Mouse (Mus musculus): ENCODE results near the gene Cx3cl1.

DNA sequence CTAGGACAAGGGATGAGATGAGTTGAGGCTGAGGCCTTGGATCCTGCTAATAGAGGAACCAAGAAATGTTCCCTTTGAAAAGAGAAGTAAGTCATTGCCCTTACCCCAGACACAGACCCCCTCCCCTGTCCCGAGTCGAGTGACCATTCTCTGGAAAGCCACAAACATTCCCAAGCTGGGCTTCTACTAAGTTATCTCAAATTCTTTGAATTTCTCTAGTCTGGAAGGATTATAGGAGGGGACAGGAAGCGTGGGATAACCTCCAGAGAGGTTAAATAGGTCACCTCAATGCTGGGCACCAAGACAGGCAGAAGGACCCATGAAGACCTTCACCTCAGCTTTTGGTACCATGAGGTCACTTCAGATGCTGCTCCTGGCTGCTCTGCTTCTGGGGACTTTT is 38.3 kb downstream of the Cx3cl1 start, which contains the start of gene Ccl17:
- TF ChIP-seq POLR2A (IDR thresholded peaks at IDR 0.05; ENCODE audit: low read depth, low read length) (no peak), CTCF (conservative IDR thresholded peaks at IDR 0.05; ENCODE audit: insufficient read depth, insufficient read length, low read depth, low read length) (no peak)
